Mouse (Mus musculus) stomach, postnatal 0 days (tissue): Measurements from ENCODE around the gene Sfxn4. TPM values are rescaled to one million over a fixed set of nuclear protein-coding genes. Genes with fewer than 3 reads are reported as not detected.

Source experiments
- ATAC-seq: fragments of 200-750 bp; cut with Nextera tagmentation; 2 replicates; pipeline ENCODE4 v1.8.0; 2017; ENCODE audit not compliant: low FRiP score, low TSS enrichment
- DNase-seq: peaks from one replicate; pipeline ENCODE4 v3.0.0-alpha.2; 2016; ENCODE audit warnings: low spot score
- H3K27ac ChIP-seq: fragments of 300-500 bp; sonication (generic); replicated peaks from 2 replicates; pipeline ENCODE4 v1.5.1; 2014; ENCODE audit warnings: mild to moderate bottlenecking, control low read depth
- H3K27me3 ChIP-seq: fragments of 300-500 bp; sonication (generic); 2 replicates; pipeline ENCODE4 v1.6.1; 2014; ENCODE audit warnings: low read length; ENCODE audit not compliant: control insufficient read depth, insufficient read depth
- H3K36me3 ChIP-seq: fragments of 300-500 bp; sonication (generic); 2 replicates; pipeline ENCODE4 v1.6.1; 2014; ENCODE audit warnings: low read length, mixed read lengths; ENCODE audit not compliant: control insufficient read depth, insufficient read depth
- H3K4me1 ChIP-seq: fragments of 300-500 bp; sonication (generic); replicated peaks from 2 replicates; pipeline ENCODE4 v1.6.1; 2014; ENCODE audit warnings: antibody characterized with exemption; ENCODE audit not compliant: control insufficient read depth, insufficient read depth
- H3K4me2 ChIP-seq: fragments of 300-500 bp; sonication (generic); replicated peaks from 2 replicates; pipeline ENCODE4 v1.6.1; 2014; ENCODE audit warnings: low read depth, mild to moderate bottlenecking, control low read depth, moderate library complexity
- H3K4me3 ChIP-seq: fragments of 300-500 bp; sonication (generic); 2 replicates; pipeline ENCODE4 v1.5.1; 2014; ENCODE audit warnings: low read depth, low read length, control low read depth
- H3K9ac ChIP-seq: fragments of 300-500 bp; sonication (generic); 2 replicates; pipeline ENCODE4 v1.6.1; 2014; ENCODE audit warnings: mild to moderate bottlenecking, low read length, control low read depth, mixed read lengths
- H3K9me3 ChIP-seq: fragments of 300-500 bp; sonication (generic); 2 replicates; pipeline ENCODE4 v1.6.1; 2016; ENCODE audit warnings: low read length; ENCODE audit not compliant: control insufficient read depth
- CTCF ChIP-seq: IDR thresholded peaks from 2 replicates; pipeline ENCODE4 v1.5.1; 2016; ENCODE audit warnings: antibody characterized with exemption, low read depth, mild to moderate bottlenecking, moderate library complexity
- EP300 ChIP-seq: optimal IDR thresholded peaks from 2 replicates; pipeline ENCODE3; 2016; ENCODE audit warnings: antibody characterized with exemption
- WGBS: fragments of 180-500 bp; shearing (Covaris S2); extraction: QIAGEN DNeasy Blood & Tissue Kit; methylation state at CpG from one replicate; pipeline ENCODE4 v1.1.7; 2014; 5-methylcytosine and 5-hydroxymethylcytosine counted together
- polyA plus RNA-seq: library from polyadenylated mRNA; unstranded; fragments of >200 nt; fragmentation: Nextera tagmentation; extraction: Ambion mirVana; gene quantifications from 2 replicates; pipeline ENCODE4 v1.2.1, GENCODE M21; 2015

The Sfxn4 gene
- polyA plus RNA-seq, 1 experiment from 2014 or later: 2.2 TPM

DNA sequence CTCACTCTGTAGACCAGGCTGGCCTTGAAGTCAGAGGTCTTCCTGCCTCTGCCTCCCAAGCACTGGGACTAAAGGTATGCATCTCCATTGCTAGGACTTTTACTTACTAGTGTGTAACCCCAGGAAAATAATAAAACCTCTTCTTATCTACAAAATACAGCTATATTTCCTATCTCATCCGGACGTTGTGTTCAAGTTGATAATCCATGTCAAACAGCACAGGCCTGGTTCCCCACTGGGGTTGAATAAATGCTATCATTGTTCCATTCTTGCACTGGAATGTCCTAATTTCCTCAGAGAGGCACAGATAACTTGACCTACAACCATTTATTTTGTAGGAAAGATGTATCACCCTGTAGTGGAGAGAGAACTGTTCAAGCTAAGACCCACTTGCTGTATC is 26.4 kb upstream of the Sfxn4 start:
- H3K4me2 ChIP-seq: no peak overlapping the region
- no peak for ATAC-seq
- no peaks in the 10 kb centered on the region for H3K36me3 ChIP-seq
- TF ChIP-seq CTCF (no peak), EP300 (no peak)
- H3K27me3 ChIP-seq: no peaks in the 10 kb centered on the region
- H3K4me1 ChIP-seq: no peaks in the 10 kb centered on the region
- H3K27ac ChIP-seq: no peak overlapping the region
- H3K9ac ChIP-seq: no peak overlapping the region
- no peaks in the 10 kb centered on the region for H3K9me3 ChIP-seq
- no peak overlapping the region for H3K4me3 ChIP-seq
- 73% methylated on average over 2 of the region's 2 CpGs for WGBS
- DNase-seq: no peak

DNA sequence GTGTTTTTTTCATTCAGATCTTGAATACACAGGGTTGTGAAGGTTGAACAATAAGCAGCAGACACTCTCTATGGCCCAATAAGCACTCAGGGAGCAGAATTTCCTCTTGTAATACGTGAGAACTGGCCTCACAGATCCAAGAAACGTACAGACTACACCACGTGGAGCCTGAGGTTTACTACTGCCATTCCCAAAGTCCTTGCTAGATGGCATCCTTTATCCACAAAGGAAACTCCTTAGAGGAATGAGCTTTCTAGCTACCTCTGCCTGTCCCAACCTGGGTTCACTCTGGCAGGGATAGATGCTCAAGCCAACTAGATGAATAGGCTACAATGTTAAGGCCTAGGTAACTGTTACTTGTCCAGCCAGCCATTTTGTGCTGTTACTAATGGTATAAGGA is 21.9 kb upstream of the Sfxn4 start:
- peak; percentile 85 for TF ChIP-seq CTCF
- TF ChIP-seq EP300: no peak
- DNase-seq: peak; percentile 39
- peak; percentile 66 for ATAC-seq

DNA sequence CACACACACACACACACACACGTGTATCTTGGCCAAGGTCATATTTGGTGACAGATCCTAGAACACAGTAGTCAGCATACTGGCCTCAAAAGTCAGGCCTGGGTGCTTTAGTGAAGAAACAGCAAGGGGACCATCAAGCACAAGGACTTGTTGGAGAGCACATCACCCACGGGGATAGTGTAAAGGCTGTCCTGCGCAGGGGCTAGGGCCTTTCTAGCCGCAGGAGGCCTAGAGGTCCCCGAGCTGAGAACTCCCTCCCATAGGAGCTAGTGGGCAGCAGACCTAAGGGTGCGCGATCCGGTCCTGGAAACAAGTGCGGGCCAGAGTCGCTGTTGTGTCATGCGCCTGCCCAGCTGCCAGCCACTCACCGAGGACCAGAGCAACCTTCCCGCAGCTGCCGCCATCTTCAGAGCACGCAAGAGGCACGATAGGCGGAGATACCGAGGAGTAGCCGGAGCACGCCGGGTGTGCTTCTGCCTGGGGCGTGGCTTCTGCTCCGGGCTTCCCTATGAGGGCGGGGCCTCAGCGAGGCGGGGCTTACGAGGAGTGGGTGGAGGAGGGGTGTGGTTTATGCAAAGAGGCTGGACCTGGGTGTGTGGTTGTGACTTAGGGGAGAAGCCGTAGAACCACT is 12.9 kb upstream of the Sfxn4 start, which contains the start of gene Prdx3:
TSS of gene Prdx3 (minus strand) at position 493 of the 631 bp plus-strand sequence.
- Histone ChIP-seq H3K27me3 (no peaks in the 10 kb centered on the region), H3K4me2 (peak within 1 kb of the TSS; percentile 78), H3K4me3 (peak within 1 kb of the TSS; percentile 67), H3K4me1 (0 out of 2 replicates have a peak, but pooled peaks cover 4% of the 10 kb centered on the region), H3K9ac (peak within 1 kb of the TSS; percentile 81), H3K27ac (peak within 1 kb of the TSS; percentile 92), H3K36me3 (peaks cover 4% of the 10 kb centered on the region; the same call in 1 of the 2 replicates), H3K9me3 (no peaks in the 10 kb centered on the region)
- ATAC-seq: peak; percentile 99
- 1% methylated on average over 28 of the region's 28 CpGs for WGBS
- DNase-seq: peak; percentile 97
- TF ChIP-seq CTCF (peak; percentile 50), EP300 (no peak)

More for the DNA sequence above, 21.9 kb upstream of the Sfxn4 start:
- Histone ChIP-seq H3K4me3 (no peak overlapping the region), H3K9me3 (no peaks in the 10 kb centered on the region), H3K4me1 (no peaks in the 10 kb centered on the region), H3K27ac (no peak overlapping the region), H3K27me3 (no peaks in the 10 kb centered on the region), H3K36me3 (no peaks in the 10 kb centered on the region), H3K9ac (no peak overlapping the region), H3K4me2 (no peak overlapping the region)
- 9% methylated on average over 3 of the region's 3 CpGs for WGBS

DNA sequence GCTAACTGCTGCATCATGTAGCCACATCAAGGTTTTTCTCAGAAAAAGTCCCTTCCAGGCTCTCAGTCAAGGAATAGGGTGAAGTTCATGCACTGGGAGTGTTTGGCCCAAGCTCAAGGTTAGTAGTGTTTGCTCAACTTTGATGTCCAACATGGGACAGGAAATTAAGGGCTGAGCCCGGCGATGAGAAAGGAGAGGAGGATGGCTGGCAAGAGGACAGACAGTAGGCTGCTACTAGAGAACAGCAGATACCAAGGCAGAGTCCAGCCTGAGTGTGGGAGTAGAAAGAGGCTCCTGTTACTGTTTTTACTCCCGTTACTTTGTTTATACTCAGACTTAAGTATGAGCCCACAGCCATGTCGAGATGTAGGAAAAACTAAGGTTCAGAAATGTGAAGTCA is 12.2 kb upstream of the Sfxn4 start:
- Histone ChIP-seq H3K4me3 (peak overlapping the region; percentile 67), H3K27me3 (no peaks in the 10 kb centered on the region), H3K9me3 (no peaks in the 10 kb centered on the region), H3K9ac (peak overlapping the region; percentile 81), H3K36me3 (peaks cover 5% of the 10 kb centered on the region; the same call in 1 of the 2 replicates), H3K27ac (peak overlapping the region; percentile 92), H3K4me1 (0 out of 2 replicates have a peak, but pooled peaks cover 4% of the 10 kb centered on the region), H3K4me2 (peak overlapping the region; percentile 78)
- TF ChIP-seq CTCF (no peak), EP300 (no peak)
- peak; percentile 27 for DNase-seq
- WGBS: 9% methylated on average over 4 of the region's 4 CpGs
- ATAC-seq: no peak

DNA sequence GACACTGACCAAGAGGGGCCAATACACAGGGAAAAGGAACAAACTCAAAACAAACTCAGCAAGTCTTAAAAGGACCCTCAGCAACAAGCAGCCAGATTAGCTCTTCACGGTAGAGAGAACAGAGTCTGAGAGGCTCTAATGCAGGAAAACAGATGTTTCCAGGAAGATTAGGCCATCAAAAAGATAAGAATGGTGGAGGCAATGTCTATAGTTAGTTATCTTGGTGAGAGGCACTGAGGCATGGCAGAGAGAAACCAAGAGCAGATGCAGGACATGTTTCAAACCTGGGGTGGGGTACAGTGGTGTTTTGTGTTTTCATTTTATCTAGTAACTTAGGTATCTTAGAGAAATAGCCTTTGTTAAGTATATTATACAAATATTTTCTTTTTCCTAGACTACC is 11.0 kb upstream of the Sfxn4 start:
- TF ChIP-seq EP300 (no peak), CTCF (no peak)
- ATAC-seq (no peak), DNase-seq (no peak)
- H3K4me2 ChIP-seq: no peak overlapping the region
- no peaks in the 10 kb centered on the region for H3K27me3 ChIP-seq
- no peak overlapping the region for H3K4me3 ChIP-seq
- 53% methylated on average over 1 of the region's 1 CpGs for WGBS
- no peak overlapping the region for H3K9ac ChIP-seq
- peaks cover 8% of the 10 kb centered on the region; the same call in 1 of the 2 replicates for H3K36me3 ChIP-seq
- H3K4me1 ChIP-seq: 0 out of 2 replicates have a peak, but pooled peaks cover 4% of the 10 kb centered on the region
- no peaks in the 10 kb centered on the region for H3K9me3 ChIP-seq
- H3K27ac ChIP-seq: peak overlapping the region; percentile 8; the same call in 1 of the 2 replicates

DNA sequence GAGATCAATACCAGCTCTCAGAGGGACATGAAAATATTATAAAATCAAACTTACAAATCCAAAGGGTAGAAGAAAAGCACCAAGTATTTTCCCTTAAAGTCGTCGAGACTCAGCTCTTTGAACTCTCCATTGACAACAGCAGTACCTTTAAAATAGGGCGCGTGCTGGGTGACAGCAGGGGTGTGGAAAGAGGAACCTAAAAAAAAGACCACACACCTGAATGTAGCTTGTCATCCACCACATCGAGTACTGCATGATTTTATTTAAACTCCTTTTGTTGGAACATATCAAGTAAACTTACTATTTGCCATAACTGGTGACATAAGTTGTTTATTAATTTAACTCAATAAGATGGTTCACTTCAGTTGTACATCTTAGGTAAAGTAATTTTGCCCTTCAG is 10.1 kb upstream of the Sfxn4 start:
- Histone ChIP-seq H3K27ac (no peak overlapping the region), H3K27me3 (no peaks in the 10 kb centered on the region), H3K4me3 (no peak overlapping the region), H3K4me2 (no peak overlapping the region), H3K9ac (no peak overlapping the region), H3K9me3 (no peaks in the 10 kb centered on the region), H3K36me3 (peaks cover 8% of the 10 kb centered on the region; the same call in 1 of the 2 replicates), H3K4me1 (0 out of 2 replicates have a peak, but pooled peaks cover 4% of the 10 kb centered on the region)
- DNase-seq: no peak
- no peak for TF ChIP-seq EP300
- TF ChIP-seq CTCF: no peak
- ATAC-seq: no peak
- 93% methylated on average over 5 of the region's 5 CpGs for WGBS
